Mouse (Mus musculus) neural tube, embryonic 14.5 days (tissue): Measurements from ENCODE around the gene Unc45b. TPM values are rescaled to one million over a fixed set of nuclear protein-coding genes. Genes with fewer than 3 reads are reported as not detected.

Experiments used
- ATAC-seq: fragments of 200-750 bp; cut with Nextera tagmentation; 2 replicates; pipeline ENCODE4 v1.8.0; 2017; ENCODE audit warnings: low read depth, mild to moderate bottlenecking, moderate TSS enrichment, moderate library complexity
- H3K27ac ChIP-seq: fragments of 300-500 bp; sonication (generic); 2 replicates; pipeline ENCODE4 v1.5.1; 2014; ENCODE audit warnings: low read depth, mild to moderate bottlenecking, control low read depth, low read length, moderate library complexity, mixed read lengths
- H3K27me3 ChIP-seq: fragments of 300-500 bp; sonication (generic); 2 replicates; pipeline ENCODE4 v1.6.1; 2014; ENCODE audit warnings: low read length; ENCODE audit not compliant: control insufficient read depth, insufficient read depth
- H3K36me3 ChIP-seq: fragments of 300-500 bp; sonication (generic); 2 replicates; pipeline ENCODE4 v1.6.1; 2014; ENCODE audit warnings: low read length, mixed read lengths; ENCODE audit not compliant: control insufficient read depth, insufficient read depth
- H3K4me1 ChIP-seq: fragments of 300-500 bp; sonication (generic); 2 replicates; pipeline ENCODE4 v1.6.1; 2014; ENCODE audit warnings: low read length; ENCODE audit not compliant: control insufficient read depth, insufficient read depth
- H3K4me2 ChIP-seq: fragments of 300-500 bp; sonication (generic); 2 replicates; pipeline ENCODE4 v1.6.1; 2014; ENCODE audit warnings: mild to moderate bottlenecking, low read depth, low read length, control low read depth
- H3K4me3 ChIP-seq: fragments of 300-500 bp; sonication (generic); 2 replicates; pipeline ENCODE4 v1.5.1; 2014; ENCODE audit warnings: low read depth, low read length, control low read depth, mixed read lengths
- H3K9ac ChIP-seq: fragments of 300-500 bp; sonication (generic); replicated peaks from 2 replicates; pipeline ENCODE4 v1.6.1; 2014; ENCODE audit warnings: low read depth, mild to moderate bottlenecking, control low read depth, low read length, mixed read lengths
- H3K9me3 ChIP-seq: fragments of 300-500 bp; sonication (generic); 2 replicates; pipeline ENCODE4 v1.6.1; 2016; ENCODE audit warnings: low read length; ENCODE audit not compliant: control insufficient read depth
- WGBS: fragments of 180-500 bp; shearing (Covaris S2); extraction: QIAGEN DNeasy Blood & Tissue Kit; methylation state at CpG from one replicate; pipeline ENCODE4 v1.1.7; 2014; 5-methylcytosine and 5-hydroxymethylcytosine counted together
- polyA plus RNA-seq: library from polyadenylated mRNA; unstranded; fragments of >200 nt; fragmentation: Nextera tagmentation; extraction: Ambion mirVana; gene quantifications from 2 replicates; pipeline ENCODE4 v1.2.1, GENCODE M21; 2014

The Unc45b gene
- polyA plus RNA-seq, 1 experiment from 2014 or later = 0.92 TPM

- peaks cover 18% of the 10 kb centered on the region for H3K27me3 ChIP-seq
- 8% methylated on average over 10 of the region's 10 CpGs for WGBS
Observed at GRCm38 (mm10) chr11:82950736-82951481, 40.6 kb downstream of the Unc45b start, which contains the start of gene Slfn5. TSS of gene Slfn5 (plus strand) at chr11:82951349.

GRCm38 (mm10) chr11:82951865-82952611 is 41.7 kb downstream of the Unc45b start:
- no peaks in the 10 kb centered on the region for H3K36me3 ChIP-seq
- no peak overlapping the region for H3K4me3 ChIP-seq
- no peak for ATAC-seq
- H3K9ac ChIP-seq = no peak overlapping the region; the same call in 1 of the 2 replicates
- no peak overlapping the region for H3K27ac ChIP-seq
- no peaks in the 10 kb centered on the region for H3K4me1 ChIP-seq
- peaks cover 18% of the 10 kb centered on the region for H3K27me3 ChIP-seq
- no peaks in the 10 kb centered on the region for H3K9me3 ChIP-seq
- 11% methylated on average over 28 of the region's 28 CpGs for WGBS
- H3K4me2 ChIP-seq = no peak overlapping the region

More at GRCm38 (mm10) chr11:82950736-82951481, 40.6 kb downstream of the Unc45b start, which contains the start of gene Slfn5:
- Histone ChIP-seq H3K4me1 (no peaks in the 10 kb centered on the region), H3K9ac (no peak within 1 kb of the TSS; the same call in 1 of the 2 replicates), H3K36me3 (no peaks in the 10 kb centered on the region), H3K27ac (no peak within 1 kb of the TSS), H3K4me3 (no peak within 1 kb of the TSS), H3K4me2 (no peak within 1 kb of the TSS), H3K9me3 (no peaks in the 10 kb centered on the region)
- ATAC-seq = no peak

GRCm38 (mm10) chr11:82952612-82953542 is 42.5 kb downstream of the Unc45b start:
- Histone ChIP-seq H3K4me3 (no peak overlapping the region), H3K36me3 (no peaks in the 10 kb centered on the region), H3K4me1 (no peaks in the 10 kb centered on the region), H3K27me3 (peaks cover 18% of the 10 kb centered on the region), H3K4me2 (no peak overlapping the region), H3K9ac (no peak overlapping the region), H3K9me3 (no peaks in the 10 kb centered on the region), H3K27ac (no peak overlapping the region)
- 69% methylated on average over 9 of the region's 9 CpGs for WGBS
- no peak for ATAC-seq

GRCm38 (mm10) chr11:82954631-82955030 is 44.3 kb downstream of the Unc45b start:
- Histone ChIP-seq H3K27ac (no peak overlapping the region), H3K27me3 (peaks cover 18% of the 10 kb centered on the region), H3K9me3 (no peaks in the 10 kb centered on the region), H3K9ac (no peak overlapping the region), H3K4me3 (no peak overlapping the region), H3K4me2 (no peak overlapping the region), H3K4me1 (no peaks in the 10 kb centered on the region), H3K36me3 (no peaks in the 10 kb centered on the region)
- 79% methylated on average over 6 of the region's 6 CpGs for WGBS
- no peak for ATAC-seq

- no peak for ATAC-seq
- no peaks in the 10 kb centered on the region for H3K4me1 ChIP-seq
Observed at GRCm38 (mm10) chr11:82956925-82957324, 46.6 kb downstream of the Unc45b start.

GRCm38 (mm10) chr11:82959613-82960012 is 49.3 kb downstream of the Unc45b start:
- Histone ChIP-seq H3K4me1 (no peaks in the 10 kb centered on the region), H3K9ac (no peak overlapping the region), H3K36me3 (no peaks in the 10 kb centered on the region), H3K27ac (no peak overlapping the region), H3K27me3 (no peaks in the 10 kb centered on the region), H3K4me2 (no peak overlapping the region), H3K4me3 (no peak overlapping the region), H3K9me3 (no peaks in the 10 kb centered on the region)
- WGBS = 24% methylated on average over 4 of the region's 4 CpGs
- ATAC-seq = no peak

More at GRCm38 (mm10) chr11:82956925-82957324, 46.6 kb downstream of the Unc45b start:
- Histone ChIP-seq H3K36me3 (no peaks in the 10 kb centered on the region), H3K9me3 (no peaks in the 10 kb centered on the region), H3K27ac (no peak overlapping the region), H3K27me3 (peaks cover 10% of the 10 kb centered on the region), H3K9ac (no peak overlapping the region), H3K4me3 (no peak overlapping the region), H3K4me2 (no peak overlapping the region)
- 80% methylated on average over 10 of the region's 10 CpGs for WGBS

- H3K9ac ChIP-seq = no peak overlapping the region
- no peak overlapping the region for H3K27ac ChIP-seq
- H3K27me3 ChIP-seq = no peaks in the 10 kb centered on the region
- no peak overlapping the region for H3K4me3 ChIP-seq
- no peaks in the 10 kb centered on the region for H3K36me3 ChIP-seq
- H3K9me3 ChIP-seq = no peaks in the 10 kb centered on the region
- ATAC-seq = no peak
- no peaks in the 10 kb centered on the region for H3K4me1 ChIP-seq
- WGBS = 78% methylated on average over 2 of the region's 2 CpGs
- no peak overlapping the region for H3K4me2 ChIP-seq
Observed at GRCm38 (mm10) chr11:82961743-82962142, 51.4 kb downstream of the Unc45b start.

GRCm38 (mm10) chr11:82962215-82962614 is 51.9 kb downstream of the Unc45b start:
- no peaks in the 10 kb centered on the region for H3K9me3 ChIP-seq
- no peak overlapping the region for H3K27ac ChIP-seq
- no peak overlapping the region for H3K4me3 ChIP-seq
- H3K4me2 ChIP-seq = no peak overlapping the region
- H3K4me1 ChIP-seq = no peaks in the 10 kb centered on the region
- H3K27me3 ChIP-seq = no peaks in the 10 kb centered on the region
- WGBS = 89% methylated on average over 8 of the region's 8 CpGs
- H3K36me3 ChIP-seq = no peaks in the 10 kb centered on the region
- H3K9ac ChIP-seq = no peak overlapping the region
- ATAC-seq = no peak
